Mouse (Mus musculus) common myeloid progenitor, adult 5-6 weeks (primary cell): ENCODE results near the gene Pip4k2b. TPM values are rescaled to one million over a fixed set of nuclear protein-coding genes. Genes with fewer than 3 reads are reported as not detected.

Experiments
- ATAC-seq: replicated peaks from 2 replicates; pipeline ENCODE4 v1.8.0; 2016; ENCODE audit warnings: low read depth, mild to moderate bottlenecking, moderate TSS enrichment, inconsistent platforms; ENCODE audit not compliant: poor library complexity, severe bottlenecking
- total RNA-seq: library from RNA; stranded (forward); fragments of 200-1000, 187-1606 nt; gene quantifications from 2 replicates; pipeline ENCODE4 v1.2.3, GENCODE M21; 2017

The Pip4k2b gene
- total RNA-seq, 1 experiment from 2014 or later = 55.8 TPM

DNA sequence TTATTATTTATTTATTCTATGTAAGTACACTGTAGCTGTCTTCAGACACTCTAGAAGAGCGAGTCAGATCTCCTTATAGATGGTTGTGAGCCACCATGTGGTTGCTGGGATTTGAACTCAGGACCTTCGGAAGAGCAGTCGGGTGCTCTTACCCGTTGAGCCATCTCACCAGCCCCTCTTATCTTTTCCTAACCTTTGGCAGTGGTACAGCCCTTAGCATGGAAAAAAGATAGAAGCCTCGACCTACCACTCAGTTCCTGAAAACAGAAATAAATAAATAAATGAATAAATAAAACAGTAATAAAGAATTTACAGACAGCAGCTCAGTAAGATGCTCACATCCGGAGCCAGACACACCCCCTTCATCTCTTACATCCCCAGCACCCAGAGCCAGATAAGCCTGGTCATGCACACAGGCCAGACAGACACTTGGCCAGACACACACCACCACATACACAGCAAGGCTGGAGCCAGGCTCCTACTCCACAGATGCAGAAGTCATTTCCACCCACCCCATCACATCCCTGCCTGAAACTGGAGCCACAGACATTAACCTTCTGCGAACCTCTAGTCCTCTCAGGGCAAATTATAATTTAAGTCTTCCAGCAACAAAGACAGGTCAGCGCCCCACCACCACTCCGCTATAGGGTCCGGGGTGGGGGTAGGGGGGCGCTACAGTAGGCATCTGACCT lies 47.2 kb downstream of the Pip4k2b start:
- no peak for ATAC-seq

DNA sequence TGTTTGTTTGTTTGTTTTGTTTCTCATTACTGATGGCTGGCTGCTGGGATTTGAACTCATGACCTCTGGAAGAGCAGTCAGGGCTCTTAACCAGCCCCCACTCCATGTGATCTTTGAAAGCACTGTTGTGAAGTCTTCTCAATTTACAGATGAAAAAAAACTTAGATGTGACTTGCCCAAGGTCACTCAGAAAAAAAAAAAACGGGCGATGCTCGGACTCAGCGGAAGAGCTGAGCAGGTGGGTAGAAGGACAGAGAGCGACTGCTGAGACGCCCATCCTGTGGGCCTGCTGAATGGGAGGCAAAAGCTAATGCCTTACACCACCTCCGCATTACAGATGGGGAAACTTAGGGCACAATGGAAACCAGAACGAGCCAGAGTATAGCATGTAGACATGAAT lies 47.8 kb downstream of the Pip4k2b start:
- ATAC-seq = no peak

DNA sequence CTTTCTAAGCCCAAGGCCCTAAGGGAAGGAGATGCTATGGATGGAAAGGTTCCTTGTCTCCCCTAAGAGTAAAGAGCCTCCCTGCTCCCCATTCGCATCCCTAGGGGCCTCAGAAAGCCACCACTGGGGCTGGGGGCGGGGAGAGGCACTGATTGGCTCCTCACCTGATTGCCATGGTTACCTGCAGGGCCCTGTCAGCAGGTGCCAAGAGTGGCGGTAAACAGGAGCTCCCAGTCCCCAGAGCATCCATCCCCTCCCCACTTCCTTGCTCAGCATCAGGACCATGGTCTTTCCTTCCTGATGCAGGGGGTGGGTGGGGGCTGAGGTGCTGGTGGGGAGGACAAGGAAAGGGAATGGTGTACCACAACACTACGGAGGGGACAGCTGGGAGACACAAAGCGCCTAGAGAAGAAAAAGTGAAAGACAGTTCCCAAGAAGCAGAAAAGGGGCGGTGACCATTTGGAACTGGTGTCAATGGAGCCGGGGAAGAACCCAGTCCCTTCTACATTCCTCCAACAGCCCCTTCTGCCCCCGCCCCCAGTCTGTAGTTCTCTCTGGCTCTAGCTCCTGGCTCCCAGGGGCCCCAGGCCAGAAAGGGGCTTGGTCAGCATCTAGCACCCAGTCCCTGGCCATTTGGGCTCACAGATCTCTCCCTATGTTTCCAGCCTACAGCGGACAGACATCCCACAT lies 48.6 kb downstream of the Pip4k2b start:
- no peak for ATAC-seq

DNA sequence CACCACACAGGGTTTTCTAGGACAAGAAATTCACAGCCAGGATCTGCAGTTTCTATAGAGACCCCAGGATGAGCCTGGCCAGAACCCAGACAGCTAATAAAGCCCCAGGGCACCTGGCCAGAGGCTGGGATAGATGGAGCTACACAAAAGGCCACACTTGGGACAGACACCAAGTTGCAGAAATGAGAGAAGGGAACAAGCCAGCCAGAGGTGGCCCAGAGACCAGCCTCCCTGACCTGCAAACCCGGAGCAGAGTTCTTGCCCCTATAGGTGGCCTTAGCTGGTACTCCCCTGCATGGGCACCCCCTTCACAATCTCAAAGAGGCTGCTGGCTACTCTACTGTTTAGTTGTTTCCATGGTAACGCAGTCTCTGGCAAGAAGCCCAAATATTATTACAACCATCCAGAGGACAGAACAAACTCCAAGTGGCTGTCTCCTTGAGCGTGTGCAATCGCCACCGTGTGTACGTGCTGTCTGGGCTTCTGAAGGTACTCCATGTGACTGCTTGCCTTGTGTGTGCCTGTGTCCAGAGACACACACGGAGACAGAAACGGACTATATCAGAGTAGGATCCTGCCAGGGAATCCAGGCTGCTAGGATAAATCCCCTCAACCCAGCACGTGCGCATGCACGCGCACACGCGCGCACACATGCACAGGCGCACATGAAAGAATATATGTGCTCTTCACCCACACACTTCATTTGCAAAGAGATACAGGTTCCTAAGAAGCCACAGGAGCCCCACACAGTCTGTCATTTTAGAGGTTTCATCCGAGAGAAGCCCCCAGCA lies 49.4 kb downstream of the Pip4k2b start:
- ATAC-seq = no peak

DNA sequence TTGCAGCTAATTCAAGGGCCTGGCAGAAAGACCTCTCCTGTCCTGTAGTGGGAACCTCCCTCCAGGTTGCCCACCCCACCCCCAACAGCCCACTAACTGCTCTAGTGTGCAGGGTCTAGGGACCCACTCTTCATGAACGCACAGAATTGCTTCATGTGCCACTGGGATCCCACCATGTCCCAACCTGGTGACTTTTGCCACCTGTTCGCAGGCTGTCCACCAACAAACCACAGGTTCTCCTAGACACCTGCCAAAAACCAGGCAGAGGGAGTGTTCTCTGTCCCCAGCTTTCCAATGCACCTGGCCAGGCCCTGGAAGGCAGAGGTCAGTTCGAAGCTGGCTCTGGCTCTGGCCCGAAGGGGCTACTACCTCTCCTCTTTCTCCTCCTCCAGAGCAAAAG lies 50.1 kb downstream of the Pip4k2b start:
- no peak for ATAC-seq

DNA sequence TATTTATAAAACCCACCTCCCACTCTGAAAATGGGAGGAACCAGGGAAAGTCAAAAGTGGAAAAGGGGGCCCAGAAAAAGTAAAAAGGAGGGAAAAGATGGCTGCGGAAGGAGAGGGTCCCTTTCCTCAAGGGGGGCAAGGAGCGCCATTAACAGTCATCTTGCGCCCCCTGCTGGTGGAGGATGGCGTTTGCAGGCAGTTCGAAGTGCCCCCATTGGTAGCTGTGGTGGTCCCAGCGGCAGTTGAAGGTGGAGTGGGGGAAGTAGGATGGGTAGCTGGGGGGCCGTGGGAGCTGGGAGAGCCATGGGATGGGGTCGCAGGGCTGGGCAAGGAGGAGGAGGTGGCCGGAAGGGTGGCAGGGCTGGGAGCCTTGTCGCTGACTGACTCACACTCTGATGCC lies 54.6 kb downstream of the Pip4k2b start:
- ATAC-seq = peak; percentile 59; the same call in 1 of the 2 replicates

DNA sequence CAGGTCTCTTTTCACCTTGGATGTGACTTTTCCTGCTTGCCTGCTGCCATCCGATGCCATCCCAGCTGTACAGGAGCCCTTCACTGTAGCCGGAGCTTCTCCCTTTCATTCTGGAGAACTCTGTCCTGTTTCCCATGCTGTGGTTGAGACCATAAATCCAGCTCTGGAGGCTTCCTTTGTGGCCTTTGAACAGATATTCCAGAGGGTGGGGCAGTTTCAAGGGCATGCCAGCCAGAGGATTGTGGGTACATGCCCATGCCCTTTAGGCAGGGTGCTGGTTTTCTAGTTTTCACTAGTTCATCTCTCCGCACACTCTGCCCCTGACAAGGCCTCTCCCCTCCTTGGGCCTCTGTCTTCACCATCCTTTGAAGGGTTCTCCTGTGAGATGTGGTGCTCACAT lies 57.4 kb downstream of the Pip4k2b start:
- no peak for ATAC-seq

DNA sequence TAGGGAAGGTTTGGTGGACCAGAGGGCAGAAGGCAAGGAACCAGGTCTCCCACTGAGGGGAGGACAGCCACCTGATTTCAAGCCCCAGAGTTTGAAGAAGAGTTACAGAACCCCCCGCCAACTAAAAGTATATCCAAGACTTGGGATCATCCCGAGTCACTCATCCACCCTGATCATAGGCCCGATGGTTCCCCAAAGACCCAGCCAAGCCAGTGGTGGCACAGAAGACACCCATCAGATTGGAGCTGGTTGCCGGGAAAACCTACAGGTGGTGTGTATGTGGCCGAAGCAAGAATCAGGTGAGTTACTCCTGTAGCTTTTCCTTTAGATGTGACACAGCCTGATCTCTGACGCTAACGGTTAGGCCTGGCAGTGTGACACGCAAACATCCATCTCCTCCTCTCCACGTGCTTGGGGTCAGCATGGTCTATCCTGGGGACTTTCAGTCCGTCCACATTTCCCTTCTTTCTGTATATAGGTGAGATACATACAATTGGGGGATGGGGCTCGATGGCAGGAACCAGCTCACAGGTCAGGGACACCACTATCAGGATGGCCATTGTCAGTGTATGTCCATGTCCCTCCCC lies 58.1 kb downstream of the Pip4k2b start:
- ATAC-seq = no peak

DNA sequence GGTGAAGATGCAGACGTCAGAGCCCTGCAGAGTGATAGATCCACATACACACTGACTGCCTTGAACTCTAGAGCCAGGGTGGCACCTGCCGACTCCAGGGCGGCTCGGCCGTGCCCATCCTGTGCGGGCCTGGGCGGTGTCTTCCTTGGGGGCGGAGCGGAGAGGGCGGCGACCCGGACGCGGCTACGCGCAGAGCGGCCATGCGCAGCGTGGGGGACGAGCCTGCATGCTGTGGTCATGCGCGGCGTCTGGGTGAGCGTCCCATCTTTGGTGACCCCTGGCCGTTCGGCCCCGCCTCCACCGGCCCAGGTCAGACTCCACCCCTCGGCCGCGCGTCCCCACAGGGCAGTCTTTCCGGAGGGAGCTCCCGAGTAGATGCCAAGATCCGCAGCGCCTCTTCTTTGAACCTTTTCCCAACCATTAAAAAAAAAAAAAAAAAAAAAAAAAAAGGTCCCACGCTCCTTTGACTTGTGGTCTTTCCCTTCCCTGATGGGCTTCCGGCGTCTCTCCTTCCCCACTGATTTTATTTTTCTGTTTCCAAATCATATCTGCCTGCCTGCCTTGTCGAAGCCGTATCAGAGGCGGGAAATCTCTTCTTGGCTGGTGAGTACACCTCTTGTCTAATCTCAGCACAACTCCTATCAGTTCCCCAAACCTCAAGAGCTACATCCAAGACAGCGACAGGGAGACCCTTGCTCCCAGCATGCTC lies 58.7 kb downstream of the Pip4k2b start, which contains the start of gene Cisd3:
Cisd3 (plus strand) TSS at position 214 of the 709 bp plus-strand sequence.
- ATAC-seq = peak; percentile 78

DNA sequence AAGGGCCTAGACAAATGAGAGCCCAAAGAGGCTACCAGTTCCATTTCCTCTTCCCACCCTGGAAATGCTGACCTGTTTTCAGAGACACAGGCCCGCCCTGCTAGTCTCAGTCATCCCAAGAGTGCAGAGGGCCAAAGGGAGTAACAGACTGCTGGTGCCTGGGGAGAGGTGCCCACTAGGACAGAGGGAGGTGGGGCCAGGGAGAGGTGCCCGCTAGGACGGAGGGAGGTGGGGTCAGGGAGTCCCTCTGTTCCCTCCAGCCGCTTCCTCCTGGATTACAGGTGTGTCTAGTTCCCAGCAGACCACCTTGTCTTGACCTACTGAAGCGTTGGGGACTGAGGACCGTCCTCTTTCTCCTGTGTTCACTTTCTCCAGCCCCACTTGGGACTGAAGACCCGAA lies 59.7 kb downstream of the Pip4k2b start:
- ATAC-seq = no peak

DNA sequence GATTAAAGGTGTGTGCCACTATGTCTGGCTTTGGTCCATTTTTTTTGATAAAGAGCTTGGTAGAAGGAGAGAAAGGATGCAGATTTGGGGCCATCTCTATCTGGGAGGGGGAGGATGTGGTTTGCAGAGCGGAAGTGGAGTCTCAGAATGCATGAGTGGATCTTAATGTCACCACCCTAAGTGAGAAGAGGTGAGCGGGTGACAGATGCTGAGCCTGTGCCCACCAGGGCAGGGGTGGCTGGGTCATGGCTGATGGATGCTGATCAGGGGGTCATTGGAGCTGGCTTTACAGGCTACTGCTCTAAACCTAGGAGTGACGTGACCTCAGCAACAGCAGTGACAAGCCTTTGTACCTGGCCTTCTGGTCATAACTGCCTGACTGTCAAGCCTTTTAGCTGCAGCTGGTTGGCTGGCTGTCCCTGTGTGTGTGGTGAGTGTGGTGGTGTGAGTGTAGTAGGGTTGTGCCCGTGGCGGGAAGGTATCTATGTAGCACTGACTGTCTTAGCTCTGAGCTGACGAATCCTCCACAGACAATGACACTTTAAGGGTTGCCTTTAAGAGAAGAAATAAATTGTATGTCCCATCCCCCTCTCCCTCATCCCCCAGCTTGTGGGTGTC lies 60.3 kb downstream of the Pip4k2b start:
- peak; percentile 49; the same call in 1 of the 2 replicates for ATAC-seq

DNA sequence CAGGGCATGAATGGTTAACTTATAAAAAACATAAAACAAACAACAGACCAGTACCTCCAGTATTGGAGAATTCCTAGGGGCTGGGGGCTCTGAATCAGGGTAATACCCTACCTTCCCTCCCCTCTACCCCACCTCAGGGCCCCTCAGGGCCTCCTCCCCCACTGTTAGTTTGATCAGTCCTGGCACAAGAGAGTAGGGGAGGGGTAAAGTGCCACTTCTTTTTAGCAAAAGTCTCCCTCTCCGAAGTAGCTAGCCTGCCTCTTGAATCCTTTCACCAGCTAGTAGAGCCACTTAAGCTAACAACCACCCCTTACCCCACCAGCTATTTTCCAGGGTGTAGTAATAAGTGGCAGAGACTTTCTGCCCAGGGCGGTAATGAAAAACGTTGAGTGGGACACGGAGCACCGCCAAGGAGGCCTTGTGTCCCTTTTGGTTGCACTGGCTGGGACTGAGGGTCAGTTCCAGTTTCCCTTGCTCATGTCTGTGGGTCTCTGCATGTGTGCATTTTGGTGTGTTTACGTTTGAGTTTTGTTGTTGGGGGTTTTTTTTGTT lies 61.9 kb downstream of the Pip4k2b start:
- ATAC-seq = no peak

DNA sequence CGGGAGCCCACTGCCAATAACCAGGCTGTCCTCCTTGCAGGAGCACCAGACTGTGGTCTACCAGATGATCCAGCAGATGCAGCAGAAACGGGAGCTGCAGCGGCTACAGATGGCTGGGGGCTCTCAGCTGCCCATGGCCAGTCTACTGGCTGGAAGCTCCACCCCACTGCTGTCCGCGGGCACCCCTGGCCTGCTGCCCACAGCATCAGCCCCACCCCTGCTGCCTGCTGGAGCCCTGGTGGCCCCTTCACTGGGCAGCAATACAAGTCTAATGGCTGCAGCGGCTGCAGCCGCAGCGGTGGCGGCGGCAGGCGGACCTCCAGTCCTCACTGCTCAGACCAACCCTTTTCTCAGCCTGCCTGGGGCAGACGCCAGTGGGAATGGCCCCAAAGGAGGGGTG lies 64.1 kb downstream of the Pip4k2b start:
- ATAC-seq = no peak

DNA sequence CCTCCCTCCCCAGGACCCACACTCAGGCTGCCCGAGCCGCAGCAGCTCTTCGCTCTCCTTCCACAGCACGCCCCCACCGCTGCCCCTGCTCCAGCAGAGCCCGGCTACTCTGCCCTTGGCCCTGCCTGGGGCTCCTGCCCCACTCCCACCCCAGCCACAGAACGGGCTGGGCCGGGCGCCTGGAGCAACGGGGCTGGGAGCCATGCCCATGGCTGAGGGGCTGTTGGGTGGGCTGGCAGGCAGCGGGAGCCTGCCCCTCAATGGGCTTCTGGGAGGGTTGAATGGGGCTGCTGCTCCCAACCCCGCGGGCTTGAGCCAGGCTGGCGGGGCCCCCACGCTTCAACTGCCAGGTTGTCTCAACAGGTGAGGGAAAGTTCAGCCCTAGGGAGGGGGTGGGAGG lies 66.2 kb downstream of the Pip4k2b start:
- ATAC-seq = no peak

DNA sequence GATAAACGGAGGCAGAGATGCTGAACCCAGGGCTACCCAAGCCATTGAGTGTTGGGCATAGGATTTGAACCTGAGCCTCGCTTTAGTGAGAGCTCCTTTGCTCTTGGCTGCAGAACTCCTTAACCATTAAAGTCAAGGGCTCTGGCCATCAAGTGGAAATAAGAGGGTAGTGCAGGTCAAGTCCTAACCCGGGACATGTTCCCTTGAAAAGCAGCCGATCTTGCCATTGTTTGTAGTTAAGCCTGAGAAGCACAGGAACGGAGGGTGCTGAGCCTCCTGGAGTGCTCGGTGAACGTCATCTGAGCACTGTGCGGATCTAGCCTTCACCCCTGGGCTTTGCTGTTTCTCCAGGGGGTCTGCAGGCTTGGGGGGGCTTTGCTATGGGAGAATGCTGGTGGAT lies 66.7 kb downstream of the Pip4k2b start:
- ATAC-seq = no peak

DNA sequence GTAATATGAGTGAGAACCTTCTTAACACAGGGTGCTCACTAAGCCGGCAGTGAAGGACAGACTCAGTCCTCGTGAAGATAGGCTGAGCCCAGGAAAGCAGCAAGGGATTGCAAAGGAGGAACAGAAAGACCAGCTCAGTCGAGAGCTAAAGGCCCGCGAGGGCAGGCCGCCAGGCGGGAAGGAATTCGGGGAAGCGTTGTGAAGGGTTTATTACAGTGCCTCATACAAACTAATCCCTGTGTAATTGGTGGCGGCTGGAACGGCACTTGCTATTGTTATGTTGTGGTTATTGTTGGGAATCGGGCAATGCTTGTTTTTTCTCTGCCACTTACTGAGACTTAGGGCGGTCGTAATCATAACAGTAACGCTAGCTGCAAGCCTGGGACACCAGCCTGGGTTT lies 67.1 kb downstream of the Pip4k2b start:
- ATAC-seq = no peak

DNA sequence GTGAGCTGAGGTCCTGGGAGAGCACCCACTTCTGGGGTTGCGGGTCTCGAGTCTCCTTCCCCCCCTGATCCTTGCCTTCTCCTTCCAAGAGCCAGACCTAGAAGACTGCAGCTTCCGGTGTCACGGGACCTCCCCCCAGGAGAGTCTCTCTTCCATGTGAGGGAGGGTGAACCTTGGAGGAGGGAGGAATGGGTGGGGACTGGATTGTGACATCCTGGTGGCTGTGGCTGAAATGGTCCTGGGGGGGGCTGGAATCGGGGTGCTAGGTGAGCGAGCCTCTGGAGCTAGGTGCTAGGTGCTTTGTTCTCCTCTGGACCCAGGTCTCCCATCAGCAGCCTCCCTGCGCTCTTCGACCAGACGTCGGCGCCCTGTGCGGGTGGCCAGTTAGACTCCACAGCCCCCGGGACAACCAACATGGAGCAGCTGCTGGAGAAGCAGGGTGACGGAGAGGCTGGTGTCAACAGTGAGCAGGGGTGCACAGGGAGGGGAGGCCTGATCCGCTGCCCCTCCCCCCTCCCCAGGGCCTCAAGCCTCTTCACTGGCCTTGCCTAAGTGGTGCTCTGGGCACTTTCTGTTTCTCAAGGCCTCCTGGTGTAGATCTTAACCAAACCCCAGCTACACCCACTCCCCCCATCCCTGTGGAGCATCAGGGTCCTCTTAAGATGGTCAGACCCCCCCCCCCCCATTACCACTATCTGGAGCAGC lies 68.3 kb downstream of the Pip4k2b start:
- no peak for ATAC-seq

DNA sequence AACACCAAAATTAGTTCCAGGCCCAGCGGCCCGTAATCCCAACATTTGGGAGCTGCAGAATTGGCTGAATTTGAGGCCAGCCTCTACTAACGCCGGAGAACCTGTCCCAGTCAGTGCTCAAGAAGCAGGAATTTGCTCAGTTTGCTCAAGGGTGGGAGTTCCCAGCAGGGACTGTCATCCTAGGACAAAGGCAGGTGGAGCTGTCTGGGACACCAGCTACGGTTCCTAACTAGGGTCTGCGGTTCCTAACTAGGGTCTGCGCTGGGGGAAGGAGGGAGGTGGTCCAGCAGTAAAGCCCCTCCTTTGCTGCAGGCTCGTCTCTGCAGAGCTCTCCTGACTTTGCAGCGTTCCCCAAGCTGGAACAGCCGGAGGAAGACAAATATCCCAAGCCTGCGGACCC lies 71.4 kb downstream of the Pip4k2b start:
- no peak for ATAC-seq

DNA sequence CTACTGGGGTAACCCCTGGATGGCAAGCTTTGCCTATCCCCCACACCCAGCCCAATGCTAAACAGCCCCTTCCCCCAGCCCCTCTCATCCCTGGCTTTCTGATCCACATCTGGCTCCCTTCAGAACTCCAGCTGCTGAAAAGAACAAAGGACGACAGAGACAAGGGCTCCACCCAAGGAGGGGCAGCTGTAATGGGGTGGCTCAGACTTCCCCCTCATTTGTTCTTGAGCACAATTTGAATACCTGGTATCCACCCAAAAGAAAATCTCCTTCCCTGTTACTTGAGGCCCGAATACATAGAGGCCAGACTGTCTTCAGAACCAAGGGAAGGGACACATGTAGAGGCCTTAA lies 73.4 kb downstream of the Pip4k2b start:
- no peak for ATAC-seq
